ENCODE assay signal across 10 mouse cellular contexts in genomic region chr15:85298167-85298781, GRCm38 (mm10). TPM values are rescaled to one million over a fixed set of nuclear protein-coding genes. Genes with fewer than 3 reads are reported as not detected.
DNase-seq lines count a peak whose midpoint lies in the region; ATAC-seq and TF ChIP-seq lines count a peak whose summit lies in the region.
"Had no signal": no experiment of that assay in that cellular context is flagged by ENCODE, and none has a peak within 500 bp of the region (broad histone marks: within the 10 kb centered on the region; RNA-seq: fewer than 3 reads in every experiment).

No protein-coding gene starts in this region.

- no peak for TF ChIP-seq CTCF in forebrain, postnatal 0 days (IDR thresholded peaks at IDR 0.05; ENCODE audit: low read depth)

- H3K4me2 ChIP-seq in forebrain, postnatal 0 days (ENCODE audit: low read depth) = no peak overlapping the region
- H3K4me2 ChIP-seq in kidney, embryonic 16.5 days (replicated peaks; ENCODE audit: low read depth, low read length) = peak overlapping the region; percentile 35
- peak overlapping the region; percentile 12 for H3K4me2 ChIP-seq in embryonic facial prominence, embryonic 13.5 days
- H3K4me2 ChIP-seq: midbrain, embryonic 12.5 days had no signal

- WGBS in forebrain, postnatal 0 days = 53% methylated on average over 17 of the region's 17 CpGs
- 72% methylated on average over 17 of the region's 17 CpGs for WGBS in forebrain, embryonic 10.5 days
- 26% methylated on average over 17 of the region's 17 CpGs for WGBS in kidney, embryonic 16.5 days
- WGBS in embryonic facial prominence, embryonic 13.5 days = 42% methylated on average over 17 of the region's 17 CpGs

- no peaks in the 10 kb centered on the region for H3K36me3 ChIP-seq in forebrain, postnatal 0 days (ENCODE audit: insufficient read depth)
- no peaks in the 10 kb centered on the region for H3K36me3 ChIP-seq in forebrain, embryonic 10.5 days (replicated peaks)
- H3K36me3 ChIP-seq in kidney, embryonic 16.5 days (ENCODE audit: insufficient read depth, low read length) = no peaks in the 10 kb centered on the region
- H3K36me3 ChIP-seq in embryonic facial prominence, embryonic 13.5 days = no peaks in the 10 kb centered on the region
- H3K36me3 ChIP-seq: midbrain, embryonic 12.5 days had no signal

- H3K4me3 ChIP-seq in forebrain, postnatal 0 days (ENCODE audit: low read depth, low read length) = no peak overlapping the region
- no peak overlapping the region for H3K4me3 ChIP-seq in forebrain, embryonic 10.5 days
- no peak overlapping the region for H3K4me3 ChIP-seq in kidney, embryonic 16.5 days (ENCODE audit: low read length)
- H3K4me3 ChIP-seq in embryonic facial prominence, embryonic 13.5 days = no peak overlapping the region
- H3K4me3 ChIP-seq: midbrain, embryonic 12.5 days had no signal

- ATAC-seq in forebrain, postnatal 0 days = no peak
- no peak for ATAC-seq in kidney, embryonic 16.5 days (ENCODE audit: low FRiP score, low TSS enrichment)
- no peak for ATAC-seq in embryonic facial prominence, embryonic 13.5 days (ENCODE audit: insufficient number of reproducible peaks, insufficient read depth, low FRiP score, low TSS enrichment, low read depth)
- no peak for ATAC-seq in erythroid progenitor cell, adult 5-6 weeks (replicated peaks; ENCODE audit: low FRiP score, poor library complexity, severe bottlenecking)

- H3K9ac ChIP-seq in forebrain, postnatal 0 days = 0 out of 2 replicates have a peak overlapping the region, but pooled peaks have one; percentile 10
- H3K9ac ChIP-seq in kidney, embryonic 16.5 days (replicated peaks; ENCODE audit: low read length) = no peak overlapping the region
- H3K9ac ChIP-seq in embryonic facial prominence, embryonic 13.5 days = no peak overlapping the region; the same call in 1 of the 2 replicates
- H3K9ac ChIP-seq: midbrain, embryonic 12.5 days had no signal

- no peaks in the 10 kb centered on the region for H3K27me3 ChIP-seq in forebrain, postnatal 0 days (ENCODE audit: insufficient read depth, low read length)
- H3K27me3 ChIP-seq in forebrain, embryonic 10.5 days (ENCODE audit: poor library complexity, severe bottlenecking) = no peaks in the 10 kb centered on the region
- no peaks in the 10 kb centered on the region for H3K27me3 ChIP-seq in kidney, embryonic 16.5 days (ENCODE audit: insufficient read depth, low read length)
- no peaks in the 10 kb centered on the region for H3K27me3 ChIP-seq in embryonic facial prominence, embryonic 13.5 days
- H3K27me3 ChIP-seq: midbrain, embryonic 12.5 days had no signal

- no peak for DNase-seq in forebrain, postnatal 0 days
- no peak for DNase-seq in forebrain, embryonic 10.5 days (ENCODE audit: extremely low spot score, low spot score)
- no peak for DNase-seq in kidney, adult 9 months
- peak; percentile 30 for DNase-seq in mesoderm, embryonic 11.5 days (ENCODE audit: low read depth, low spot score)
- DNase-seq in ovary, adult 18-20 months (ENCODE audit: low spot score) = no peak
- DNase-seq: adrenal gland, postnatal 14 days had no signal

- H3K9me3 ChIP-seq in forebrain, postnatal 0 days (ENCODE audit: low read length) = no peaks in the 10 kb centered on the region
- H3K9me3 ChIP-seq in forebrain, embryonic 10.5 days = no peaks in the 10 kb centered on the region
- H3K9me3 ChIP-seq in kidney, embryonic 16.5 days (ENCODE audit: low read length) = no peaks in the 10 kb centered on the region
- no peaks in the 10 kb centered on the region for H3K9me3 ChIP-seq in embryonic facial prominence, embryonic 13.5 days
- H3K9me3 ChIP-seq: midbrain, embryonic 12.5 days had no signal

- peaks cover 10% of the 10 kb centered on the region for H3K4me1 ChIP-seq in forebrain, postnatal 0 days (ENCODE audit: insufficient read depth)
- H3K4me1 ChIP-seq in forebrain, embryonic 10.5 days = peaks cover 29% of the 10 kb centered on the region
- H3K4me1 ChIP-seq in kidney, embryonic 16.5 days (ENCODE audit: insufficient read depth, low read length) = peaks cover 17% of the 10 kb centered on the region
- peaks cover 33% of the 10 kb centered on the region for H3K4me1 ChIP-seq in embryonic facial prominence, embryonic 13.5 days

- H3K27ac ChIP-seq in forebrain, postnatal 0 days (ENCODE audit: low read depth, low read length) = no peak overlapping the region
- no peak overlapping the region for H3K27ac ChIP-seq in forebrain, embryonic 10.5 days
- peak overlapping the region; percentile 11; the same call in 1 of the 2 replicates for H3K27ac ChIP-seq in kidney, embryonic 16.5 days (ENCODE audit: low read length)
- peak overlapping the region; percentile 48 for H3K27ac ChIP-seq in embryonic facial prominence, embryonic 13.5 days
- H3K27ac ChIP-seq: midbrain, embryonic 12.5 days had no signal

RNA-seq across cellular contexts. Expression of gene Atxn10, which starts 37.8 kb away (rescaled TPM):
- total RNA-seq in forebrain, postnatal 0 days (2014; rRNA removed) = 294 and 311 TPM in 2 replicates
- polyA plus RNA-seq in forebrain, postnatal 0 days (2015; fragmentation: Nextera tagmentation; extraction: Ambion mirVana) = 498 and 536 TPM in 2 replicates
- polyA plus RNA-seq in forebrain, embryonic 10.5 days (2016; fragmentation: Nextera tagmentation; extraction: Ambion mirVana) = 346 and 358 TPM in 2 replicates
- 294 and 307 TPM in 2 replicates for polyA plus RNA-seq in kidney, embryonic 16.5 days (2015; fragmentation: Nextera tagmentation; extraction: Ambion mirVana)
- polyA plus RNA-seq in embryonic facial prominence, embryonic 13.5 days (2015; fragmentation: Nextera tagmentation; extraction: Ambion mirVana) = 336 and 343 TPM in 2 replicates
- total RNA-seq in erythroid progenitor cell, adult 5-6 weeks (2015; ENCODE audit: low replicate concordance) = 18.9 and 33.2 TPM in 2 replicates
- total RNA-seq in erythroid progenitor cell, adult 5-6 weeks (2017; ENCODE audit: low replicate concordance) = 10.3 and 11.5 TPM in 2 replicates

Comparison
In these comparisons a context has a peak if more than half of its experiments do, and no peak if none do; other contexts are left out.
1. H3K27ac ChIP-seq: peak in kidney, embryonic 16.5 days (single experiment) and embryonic facial prominence, embryonic 13.5 days (single experiment); none in forebrain, postnatal 0 days (single experiment) and forebrain, embryonic 10.5 days (single experiment).